Mouse (Mus musculus) cortical plate, adult 2 months (tissue): ENCODE data around the gene Asb4. TPM values are rescaled to one million over a fixed set of nuclear protein-coding genes. Genes with fewer than 3 reads are reported as not detected.

Experiments used
- H3K27ac ChIP-seq: fragments of 200-500 bp; 2 replicates; pipeline ENCODE4 v1.5.1; 2012; ENCODE audit warnings: low read length, control low read depth, inconsistent platforms; ENCODE audit not compliant: insufficient read depth
- H3K4me1 ChIP-seq: fragments of 200-500 bp; 2 replicates; pipeline ENCODE4 v1.6.1; 2011; ENCODE audit warnings: low read length; ENCODE audit not compliant: control insufficient read depth, insufficient read depth
- H3K4me3 ChIP-seq: fragments of 200-500 bp; 2 replicates; pipeline ENCODE4 v1.5.1; 2011; ENCODE audit warnings: mild to moderate bottlenecking, low read length, control low read depth; ENCODE audit not compliant: insufficient read depth
- CTCF ChIP-seq: fragments of 200-500 bp; IDR thresholded peaks from 2 replicates; pipeline ENCODE4 v1.5.1; 2011; ENCODE audit warnings: mild to moderate bottlenecking, control low read depth, low read length; ENCODE audit not compliant: insufficient read depth; ENCODE audit errors: extremely low read depth
- POLR2A ChIP-seq: fragments of 200-500 bp; IDR thresholded peaks from 2 replicates; pipeline ENCODE4 v1.6.1; 2011; ENCODE audit warnings: mild to moderate bottlenecking, low read length, control low read depth; ENCODE audit not compliant: insufficient read depth; ENCODE audit errors: extremely low read depth
- polyA plus RNA-seq: library from polyadenylated mRNA; depleted of rRNA; stranded (reverse); fragments of >200 nt; gene quantifications from 2 replicates; pipeline ENCODE4 v1.2.3, GENCODE M21; 2012; rRNA removed

Gene Asb4
- polyA plus RNA-seq, 1 experiment = 0.50 TPM

- no peaks in the 10 kb centered on the region for H3K4me1 ChIP-seq
- no peak overlapping the region for H3K4me3 ChIP-seq
- H3K27ac ChIP-seq = no peak overlapping the region
- TF ChIP-seq POLR2A (no peak), CTCF (no peak)
Measured at GRCm38 (mm10) chr6:5472692-5473091, 89.5 kb downstream of the Asb4 start.

GRCm38 (mm10) chr6:5474021-5474420 lies 90.8 kb downstream of the Asb4 start:
- Histone ChIP-seq H3K4me3 (no peak overlapping the region), H3K4me1 (no peaks in the 10 kb centered on the region), H3K27ac (no peak overlapping the region)
- no peak for TF ChIP-seq CTCF
- no peak for TF ChIP-seq POLR2A

GRCm38 (mm10) chr6:5481066-5481465 lies 97.9 kb downstream of the Asb4 start:
- TF ChIP-seq CTCF = no peak
- TF ChIP-seq POLR2A = no peak
- Histone ChIP-seq H3K4me1 (no peaks in the 10 kb centered on the region), H3K27ac (no peak overlapping the region), H3K4me3 (no peak overlapping the region)

GRCm38 (mm10) chr6:5482270-5482783 lies 99.1 kb downstream of the Asb4 start:
- H3K4me1 ChIP-seq = no peaks in the 10 kb centered on the region
- no peak overlapping the region for H3K27ac ChIP-seq
- H3K4me3 ChIP-seq = no peak overlapping the region
- TF ChIP-seq POLR2A = no peak
- no peak for TF ChIP-seq CTCF

Other genes with a start within 250 kb of the Asb4 start
- gene Pon1, start 189.4 kb upstream of the Asb4 start, polyA plus RNA-seq = not detected in 2 replicates
- gene Pon3, start 127.1 kb upstream of the Asb4 start, polyA plus RNA-seq = 2.0 and 2.5 TPM in 2 replicates
- 55.2 and 57.3 TPM in 2 replicates for gene Pon2, start 84.9 kb upstream of the Asb4 start, polyA plus RNA-seq
- gene Pdk4, start 112.9 kb downstream of the Asb4 start, polyA plus RNA-seq = 9.4 and 14.0 TPM in 2 replicates